Mouse (Mus musculus): ENCODE measurements around the gene Kcnh7.

DNA sequence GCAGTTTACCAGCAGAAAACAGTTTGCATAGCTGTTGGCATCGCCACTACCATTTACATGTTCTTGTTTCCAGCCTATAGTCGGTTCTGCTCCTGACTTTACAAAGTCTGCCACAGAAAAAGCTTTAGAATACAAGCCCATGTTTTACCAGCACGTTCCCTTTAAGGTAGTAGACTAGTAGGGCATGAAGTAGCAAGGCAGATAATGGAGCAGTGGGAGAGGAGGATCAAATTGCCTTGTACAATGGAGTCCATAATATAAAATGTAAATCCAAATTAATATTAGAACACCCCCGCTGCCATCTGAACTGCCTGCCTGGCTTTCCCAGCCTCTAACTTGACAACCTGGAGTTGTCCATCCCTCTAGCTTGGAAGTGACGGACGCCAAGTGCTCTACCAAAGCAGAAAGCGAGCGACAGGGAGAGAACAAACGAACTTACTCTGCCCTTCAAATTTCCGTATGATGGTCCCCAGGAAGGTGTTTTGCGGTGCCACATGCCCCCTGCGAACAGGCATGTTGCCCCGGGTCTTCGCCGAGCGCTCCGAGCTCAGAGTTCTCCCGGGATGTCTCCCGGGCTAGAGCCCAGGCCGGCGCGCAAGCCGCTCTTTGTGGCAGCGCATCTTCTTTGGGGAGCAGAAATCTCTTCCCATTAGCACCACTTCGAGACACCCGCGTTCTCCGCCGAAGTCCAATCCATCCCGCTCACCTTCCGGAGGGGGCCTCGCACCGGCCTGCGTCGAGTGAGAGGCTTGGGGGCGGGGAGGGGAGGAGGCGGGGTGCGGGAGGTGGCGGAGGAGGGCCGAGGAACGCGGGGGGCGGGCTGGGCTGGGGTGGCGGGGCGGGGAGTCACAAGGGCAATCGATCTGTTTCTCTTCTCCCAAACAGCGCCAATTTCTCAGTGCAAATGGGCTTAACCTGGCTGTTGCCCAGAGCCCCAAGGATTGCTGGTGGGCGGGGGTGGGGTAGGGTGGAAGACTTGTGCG lies at the start of gene Kcnh7:
- TF ChIP-seq CTCF (IDR thresholded peaks at IDR 0.05; ENCODE audit: low read depth) (no peak), EP300 (optimal IDR thresholded peaks at IDR 0.05) (no peak)

Data from stomach, postnatal 0 days (tissue).